Mouse (Mus musculus): Measurements from ENCODE around the gene Ppp1r9a. TPM values are rescaled to one million over a fixed set of nuclear protein-coding genes. Genes with fewer than 3 reads are reported as not detected.
A peak's percentile ranks its signal among the peaks of the same experiment; 100 is the strongest.

Ppp1r9a gene
- total RNA-seq, 4 experiments from 2014 or later, result 10.7 to 15.0 (median 12.8) TPM

DNA sequence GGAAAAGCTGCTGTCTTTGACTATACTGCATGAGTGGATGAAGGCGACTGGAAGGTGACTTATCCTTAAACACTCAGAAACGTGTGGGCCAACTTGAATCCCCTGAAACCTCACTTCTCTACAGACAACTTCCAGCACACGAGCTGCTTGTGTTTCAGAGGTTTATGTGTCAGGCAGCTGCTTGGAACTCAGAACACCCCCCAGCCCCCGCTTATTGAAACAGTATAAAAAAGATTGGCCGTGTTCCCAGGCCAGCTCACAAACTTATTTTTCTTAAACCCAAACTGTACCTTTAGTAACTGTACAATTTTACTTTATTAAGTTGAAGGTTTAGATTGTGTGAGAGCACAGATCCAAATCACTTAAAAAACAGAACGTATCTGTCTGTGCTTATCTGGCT, 53.9 kb downstream of the Ppp1r9a start:
- no peak for DNase-seq (ENCODE audit: low spot score)

DNA sequence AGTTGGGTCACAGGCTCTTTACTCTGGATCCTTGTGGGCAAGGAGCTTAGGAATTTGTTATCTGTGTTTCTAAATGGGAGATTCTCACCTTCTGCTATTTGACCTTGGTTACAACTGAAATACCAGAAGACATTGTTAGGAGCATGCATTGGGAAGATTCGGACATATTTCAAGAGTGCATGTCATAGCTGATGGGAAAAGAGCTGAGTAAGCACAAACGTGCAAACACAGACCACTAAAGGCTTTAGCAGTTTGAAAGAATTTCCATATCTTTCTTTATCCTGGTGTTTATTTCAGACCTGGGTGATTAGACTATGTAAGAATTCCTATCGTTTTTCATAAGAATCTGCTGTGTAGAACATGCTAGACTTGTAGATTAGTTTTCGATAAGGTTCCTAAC, 59.5 kb downstream of the Ppp1r9a start:
- DNase-seq (ENCODE audit: low spot score), result no peak

DNA sequence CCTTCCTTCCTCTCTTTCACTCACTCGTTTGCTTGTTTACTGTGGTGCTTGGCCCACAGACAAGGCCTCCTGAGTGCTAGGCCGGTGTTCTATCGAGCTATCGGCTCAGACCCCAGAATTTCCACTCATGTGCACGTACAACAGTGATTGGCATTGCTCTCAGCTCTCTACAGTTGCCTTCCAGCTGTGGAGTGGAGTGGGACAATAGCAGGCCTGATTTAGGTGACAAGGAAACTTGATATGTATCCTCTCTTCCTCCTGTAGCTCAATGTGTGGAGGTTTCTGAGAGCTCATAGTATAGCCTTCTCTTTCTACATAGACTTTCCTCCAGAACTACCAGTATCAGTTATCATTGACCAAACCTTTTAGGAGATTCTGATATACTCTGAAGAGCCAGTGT, 60.3 kb downstream of the Ppp1r9a start:
- DNase-seq (ENCODE audit: low spot score), result no peak

DNA sequence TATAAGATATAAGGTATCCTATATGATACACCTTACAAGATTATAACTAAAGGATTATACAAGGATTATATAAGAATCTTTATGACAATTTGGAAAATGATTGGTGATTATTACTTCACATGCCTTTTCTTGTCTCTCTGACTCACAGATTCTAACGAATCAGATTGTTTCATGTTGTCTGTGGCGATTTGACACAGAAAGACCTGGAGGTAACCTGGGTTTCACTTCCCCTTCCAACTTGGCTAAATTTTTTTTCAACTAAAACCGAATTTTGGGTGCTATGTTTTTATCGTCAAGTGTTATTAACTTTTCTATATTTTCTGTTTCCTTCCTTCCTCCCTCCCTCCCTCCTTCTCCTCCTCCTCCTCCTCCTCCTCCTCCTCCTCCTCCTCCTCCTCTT, 64.5 kb downstream of the Ppp1r9a start:
- DNase-seq (ENCODE audit: low spot score), result no peak

DNA sequence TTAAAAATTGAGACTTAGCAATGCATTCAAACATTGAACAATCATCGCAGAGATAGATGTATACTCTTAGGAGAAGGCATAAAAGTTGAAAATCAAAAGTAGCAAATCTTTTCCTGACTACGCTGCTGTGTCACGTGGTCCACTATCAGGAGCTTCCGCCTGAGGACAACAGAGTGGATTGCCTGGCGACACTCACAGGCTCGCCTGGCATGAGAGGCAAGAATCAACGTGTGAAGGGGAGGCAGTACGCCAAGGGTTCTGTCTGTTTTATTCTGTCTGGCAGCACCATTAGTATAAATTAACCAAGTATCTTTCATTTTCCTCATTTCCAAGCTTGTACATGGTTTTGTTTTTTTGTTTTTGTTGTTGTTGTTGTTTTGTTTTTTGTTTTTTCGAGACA, 68.5 kb downstream of the Ppp1r9a start:
- peak; percentile 18 for DNase-seq (ENCODE audit: low spot score)

DNA sequence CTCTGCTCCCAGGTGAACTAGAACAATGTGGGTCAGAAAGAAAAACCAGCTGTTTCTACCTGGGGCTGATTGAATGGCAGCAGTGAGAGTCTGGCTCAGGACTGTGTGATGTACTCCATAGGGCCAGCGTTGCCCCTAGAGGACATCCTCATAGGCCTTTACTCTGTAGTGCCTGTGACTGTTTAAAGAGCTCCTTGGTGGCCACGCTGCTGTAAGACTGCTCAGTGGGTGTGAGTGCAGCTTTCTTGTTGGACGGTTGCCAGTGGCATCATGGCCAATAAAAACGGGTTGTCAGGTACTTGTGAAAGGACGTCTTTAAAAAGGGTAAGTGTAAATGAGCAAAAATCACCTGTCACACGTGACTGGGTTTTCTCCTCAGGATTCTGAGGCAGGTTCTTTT, 70.1 kb downstream of the Ppp1r9a start:
- DNase-seq (ENCODE audit: low spot score), result no peak

DNA sequence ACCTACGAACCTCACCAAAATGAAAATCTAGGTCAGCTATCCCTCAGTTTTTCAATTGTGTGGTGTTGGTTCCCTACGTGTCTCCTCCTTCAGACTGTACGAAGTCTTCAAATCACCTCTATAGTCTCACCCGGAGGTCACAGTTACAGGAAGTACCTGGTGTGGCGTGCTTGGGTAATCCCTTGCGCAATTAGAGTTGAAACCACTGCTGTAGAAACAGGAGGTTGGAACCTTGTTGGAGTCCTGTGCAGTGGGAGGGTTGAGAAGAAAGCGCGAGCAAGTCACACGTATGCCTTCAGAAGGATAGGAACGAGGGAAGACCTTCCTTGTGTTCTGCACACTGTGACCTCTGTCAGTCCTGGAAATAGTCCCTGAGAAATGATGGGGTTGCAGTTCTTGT, 70.6 kb downstream of the Ppp1r9a start:
- DNase-seq (ENCODE audit: low spot score), result no peak

DNA sequence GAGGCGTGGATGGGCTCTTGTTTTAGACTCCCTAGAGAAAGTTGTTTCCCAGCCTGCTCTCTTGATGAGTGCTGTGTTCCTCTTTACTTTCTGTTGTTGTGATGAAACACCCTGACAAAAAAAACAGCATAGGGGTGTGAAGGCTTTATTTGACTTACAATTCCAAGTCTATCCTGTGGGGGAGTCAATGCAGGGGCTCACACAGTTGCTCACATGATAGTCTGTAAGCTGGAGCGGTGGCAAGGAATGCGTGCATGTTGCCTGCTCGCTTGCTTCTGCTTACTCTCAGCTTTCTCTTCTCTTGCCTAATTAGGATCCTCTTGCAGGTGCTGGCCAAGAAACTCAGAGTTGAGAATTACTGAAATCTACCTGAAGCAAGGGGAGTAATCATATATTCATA, 74.8 kb downstream of the Ppp1r9a start:
- no peak for DNase-seq (ENCODE audit: low spot score)

DNA sequence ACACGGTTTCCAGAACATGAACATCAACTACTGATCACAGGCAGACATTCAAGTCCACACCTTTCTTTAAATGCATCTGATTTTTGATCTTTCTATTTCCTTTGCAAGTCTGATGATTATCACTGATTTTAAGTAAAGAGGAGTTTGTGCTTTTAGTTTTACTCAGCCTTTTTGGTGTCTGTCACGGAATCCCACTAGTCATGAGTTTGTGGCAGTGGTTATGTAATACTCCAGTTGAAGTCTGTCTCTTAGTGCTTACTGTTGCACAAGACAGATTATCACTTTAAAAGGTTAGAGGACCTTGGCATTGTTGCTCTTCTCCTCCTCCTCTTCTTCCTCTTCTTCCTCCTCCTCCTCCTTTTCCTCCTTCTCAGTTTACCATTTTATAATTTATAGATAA, 75.5 kb downstream of the Ppp1r9a start:
- no peak for DNase-seq (ENCODE audit: low spot score)

DNA sequence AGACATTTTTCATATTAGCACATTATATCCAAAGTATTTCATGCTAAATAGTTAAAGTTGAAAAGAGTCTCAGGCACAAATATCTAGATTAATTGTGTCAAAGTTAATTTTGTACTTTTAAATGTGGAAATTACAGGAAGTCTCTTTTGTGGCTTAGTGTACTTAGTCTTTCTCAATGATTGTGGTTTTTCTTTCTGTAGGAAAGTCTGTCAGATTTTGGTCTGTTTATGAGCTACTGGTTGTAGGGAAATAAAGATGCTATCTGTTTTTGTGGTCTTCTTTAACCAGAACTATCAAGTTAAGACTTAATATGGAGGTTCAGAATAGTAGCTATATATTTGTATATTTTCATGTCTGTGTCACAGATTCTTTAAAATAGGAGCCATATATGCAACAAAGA, 76.2 kb downstream of the Ppp1r9a start:
- no peak for DNase-seq (ENCODE audit: low spot score)

DNA sequence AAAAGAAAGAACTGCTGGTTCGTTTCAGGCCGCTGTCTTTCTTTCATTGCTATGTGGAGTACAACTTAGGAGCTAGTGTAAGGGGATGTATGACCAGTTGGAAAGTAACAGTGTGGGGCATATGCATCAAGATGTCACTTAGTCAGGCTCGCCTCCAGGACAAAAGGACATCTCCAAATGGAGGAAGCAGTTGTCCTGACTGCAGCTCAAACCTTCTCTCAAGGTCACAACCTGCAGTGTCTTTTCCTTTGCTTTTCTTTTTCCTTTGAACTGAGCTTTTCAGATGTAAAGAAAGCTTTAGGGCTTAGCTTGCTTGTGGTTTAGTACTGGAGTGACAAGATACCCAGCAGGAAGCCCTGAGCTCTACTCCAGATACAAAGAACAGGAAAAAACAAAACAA, 77.4 kb downstream of the Ppp1r9a start:
- DNase-seq (ENCODE audit: low spot score), result no peak

DNA sequence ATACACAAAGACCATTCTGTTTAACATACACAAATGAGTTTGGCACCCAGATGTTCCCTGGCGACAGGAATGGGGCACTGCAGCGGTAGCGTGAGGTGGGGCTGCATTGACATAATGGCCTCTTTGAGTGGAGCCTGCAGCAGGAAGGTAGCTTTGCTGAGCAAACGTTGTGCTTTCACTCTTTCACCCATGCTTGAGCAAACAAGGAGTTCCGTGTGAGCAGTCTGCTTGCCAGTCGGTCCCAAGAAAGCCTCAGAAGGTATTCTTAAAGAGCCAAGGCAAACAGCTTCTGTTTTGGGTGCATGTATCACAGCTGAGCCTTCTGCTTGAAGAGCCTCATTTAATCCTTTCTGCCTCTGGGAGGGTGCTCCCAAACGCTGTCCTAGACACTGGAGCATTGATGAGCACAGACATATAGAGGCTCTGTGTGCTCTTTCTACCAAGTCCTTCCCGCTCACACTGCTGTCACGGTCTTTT, 80.0 kb downstream of the Ppp1r9a start:
- DNase-seq (ENCODE audit: low spot score), result no peak

DNA sequence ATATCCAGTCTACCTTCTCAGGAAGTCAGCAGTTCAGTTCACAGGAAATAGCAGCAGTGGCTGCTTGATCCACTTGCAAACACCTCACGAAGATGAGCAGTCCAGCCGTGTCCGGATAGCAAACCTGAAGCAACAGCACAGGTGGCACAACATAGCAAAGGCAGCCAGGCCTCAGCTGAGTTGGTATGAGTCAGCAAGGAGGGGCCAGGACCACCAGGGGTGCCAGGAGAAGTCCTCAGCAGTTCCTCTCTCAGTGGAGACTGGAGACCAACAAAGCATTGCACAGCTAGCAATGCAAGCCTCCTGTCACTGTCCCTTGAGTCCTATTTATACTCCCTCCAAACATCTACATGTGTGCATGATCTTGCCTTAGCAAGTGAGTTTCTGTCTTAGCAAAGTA, 83.0 kb downstream of the Ppp1r9a start:
- no peak for DNase-seq (ENCODE audit: low spot score)

DNA sequence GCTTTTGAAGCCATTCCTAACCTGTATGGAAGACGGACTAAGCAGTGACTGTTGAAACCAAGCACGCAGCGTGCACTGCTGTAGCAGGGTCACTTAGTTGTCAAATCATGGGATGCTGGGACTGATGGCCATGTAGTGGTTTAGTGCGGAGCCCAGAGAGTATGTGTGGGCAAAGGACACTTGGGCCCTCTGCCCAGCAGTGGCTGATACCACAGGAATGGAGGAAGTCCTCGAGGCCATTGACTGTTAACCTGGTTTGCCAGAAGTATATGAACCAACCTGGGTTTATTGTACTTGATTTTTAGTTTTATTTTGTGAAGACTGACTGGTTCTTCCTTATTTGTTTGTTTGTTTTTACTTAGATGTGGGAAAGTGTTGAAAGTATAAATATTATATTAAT, 84.4 kb downstream of the Ppp1r9a start:
- DNase-seq (ENCODE audit: low spot score), result no peak

DNA sequence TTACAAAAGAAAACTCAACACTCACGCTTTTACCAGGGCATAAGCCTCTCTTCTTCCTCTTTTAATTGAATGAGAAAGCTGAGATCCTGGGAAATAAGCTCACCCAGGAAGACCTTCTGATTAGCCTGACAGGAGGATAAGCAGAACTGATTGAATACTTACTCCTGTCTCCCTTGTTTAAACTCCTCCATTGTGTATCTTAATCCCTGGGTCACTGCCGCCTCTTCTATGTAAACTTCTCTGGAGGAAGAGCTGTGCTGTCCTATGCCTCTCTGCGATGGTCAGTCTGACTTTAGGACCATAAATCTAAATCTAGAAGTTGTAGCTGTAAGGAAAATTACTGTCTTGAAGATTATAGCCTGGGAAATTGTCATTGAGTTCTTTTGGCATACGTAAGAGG, 86.0 kb downstream of the Ppp1r9a start:
- DNase-seq (ENCODE audit: low spot score), result no peak

DNA sequence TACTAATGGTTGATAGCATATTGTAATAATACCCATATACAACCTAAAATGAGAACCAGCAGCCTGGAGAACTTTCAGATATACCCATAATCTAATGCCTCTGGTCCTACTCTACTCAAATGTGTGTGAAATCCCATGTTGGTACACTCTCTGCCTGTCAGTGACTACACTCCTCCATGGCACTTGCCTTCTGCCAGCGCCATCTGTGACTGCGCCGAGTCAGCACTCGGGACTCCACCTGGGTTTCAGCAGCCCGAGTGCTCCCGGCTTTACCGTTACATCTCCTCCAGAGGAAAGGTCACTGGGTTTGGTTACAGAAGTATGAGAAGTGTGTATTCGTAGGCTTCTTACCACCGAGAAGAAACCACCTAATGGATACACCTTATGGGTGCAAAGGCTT, 89.6 kb downstream of the Ppp1r9a start:
- no peak for DNase-seq (ENCODE audit: low spot score)

DNA sequence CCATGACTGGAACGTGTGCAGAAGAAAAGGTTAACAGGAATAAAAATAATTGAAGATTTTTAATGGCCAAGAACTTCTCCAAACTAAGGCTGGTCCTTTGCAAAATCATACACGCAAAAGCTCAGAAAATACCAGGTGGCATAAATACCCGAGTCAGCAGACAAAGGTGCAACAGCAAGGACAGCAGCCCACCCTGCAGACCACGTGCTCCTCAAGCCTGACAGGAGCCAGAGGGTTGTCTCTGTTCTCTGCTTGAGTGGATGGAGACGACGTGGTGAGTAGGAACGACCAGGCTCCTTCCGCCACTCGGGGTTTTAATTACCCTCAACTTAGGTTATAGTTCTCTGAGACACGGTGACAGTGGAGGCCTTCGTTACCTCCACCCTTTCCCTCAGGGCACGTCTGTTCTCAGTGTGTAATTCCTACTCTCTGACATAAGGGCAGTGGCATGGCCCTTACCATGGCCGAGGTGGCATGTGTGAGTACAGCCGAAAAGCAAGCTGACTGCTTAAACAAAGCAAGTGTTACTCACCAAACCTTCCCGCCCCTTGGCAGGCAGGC, 91.0 kb downstream of the Ppp1r9a start:
- DNase-seq (ENCODE audit: low spot score), result no peak

DNA sequence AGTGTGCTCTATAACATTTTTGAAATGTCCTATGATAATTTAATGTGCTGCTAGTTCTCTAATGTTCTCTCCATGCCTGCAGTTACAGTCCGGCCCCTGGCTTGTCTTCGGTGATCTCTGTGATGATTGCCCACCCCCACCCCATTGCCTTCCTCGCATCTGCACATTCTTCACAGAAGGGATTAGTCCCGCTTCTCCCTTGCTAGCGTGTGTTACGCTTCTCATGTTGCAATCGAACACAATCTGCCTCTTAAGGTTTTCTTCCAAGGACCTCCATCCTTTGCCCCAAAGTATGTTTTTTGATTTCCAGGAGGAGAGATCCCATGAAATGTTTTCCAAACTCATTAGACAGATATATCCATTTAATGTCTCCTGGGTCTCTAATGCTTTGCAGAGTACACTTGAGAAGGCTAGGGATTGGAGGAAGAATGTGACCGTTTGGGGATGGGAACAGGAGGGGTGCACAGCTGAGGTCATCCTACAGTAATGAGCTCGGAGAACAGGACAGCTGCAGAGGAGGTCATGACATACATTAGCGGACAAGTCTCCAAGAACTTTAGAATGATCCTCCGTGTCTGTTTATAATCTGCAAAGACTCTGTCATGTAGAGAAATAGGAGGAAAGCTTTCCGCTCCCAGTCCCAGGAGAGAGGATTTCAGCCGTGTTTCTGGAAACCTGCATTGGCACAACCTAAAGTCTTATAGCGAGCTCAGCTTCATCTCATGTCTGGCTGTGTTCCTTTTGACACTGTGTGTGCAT, 91.6 kb downstream of the Ppp1r9a start:
- DNase-seq (ENCODE audit: low spot score), result no peak

DNA sequence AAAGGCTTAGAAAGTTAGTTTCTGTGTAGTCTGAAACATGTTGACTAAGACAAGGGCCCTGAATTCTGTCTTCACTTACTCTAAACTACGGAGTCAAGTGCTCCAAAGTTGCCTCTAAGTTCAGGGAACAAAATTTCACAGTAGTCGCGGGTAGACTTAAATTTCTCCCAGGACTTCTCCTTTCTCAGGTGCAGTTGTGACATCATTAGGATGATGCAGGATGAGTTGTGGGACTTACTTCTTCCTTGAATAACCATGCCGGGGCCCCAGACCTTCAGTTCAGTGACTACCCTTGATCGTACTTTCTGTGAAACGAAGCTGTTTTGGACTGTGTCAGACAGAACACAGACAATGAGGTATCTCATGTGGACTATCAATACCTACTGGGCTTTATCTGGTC, 94.9 kb downstream of the Ppp1r9a start:
- no peak for DNase-seq (ENCODE audit: low spot score)

DNA sequence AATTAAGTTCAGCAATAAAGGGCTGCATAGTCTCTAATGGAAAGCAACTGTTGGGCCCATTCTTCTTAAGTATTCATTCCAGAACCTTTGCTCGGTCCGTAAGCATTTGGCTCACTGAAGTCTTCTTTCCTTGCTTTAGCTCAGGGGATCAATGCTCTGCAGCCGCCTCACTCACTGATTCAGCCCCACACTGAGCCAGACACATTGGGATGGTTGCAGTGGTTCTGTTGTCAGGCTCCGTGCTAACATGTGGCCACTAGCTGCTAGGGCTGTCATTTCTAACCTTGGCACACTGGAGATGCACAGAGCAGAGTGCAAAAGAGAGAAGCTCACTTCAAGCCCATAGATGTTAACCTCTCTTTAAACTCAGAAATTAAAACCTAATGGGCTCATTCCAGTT, 96.2 kb downstream of the Ppp1r9a start:
- no peak for DNase-seq (ENCODE audit: low spot score)

DNA sequence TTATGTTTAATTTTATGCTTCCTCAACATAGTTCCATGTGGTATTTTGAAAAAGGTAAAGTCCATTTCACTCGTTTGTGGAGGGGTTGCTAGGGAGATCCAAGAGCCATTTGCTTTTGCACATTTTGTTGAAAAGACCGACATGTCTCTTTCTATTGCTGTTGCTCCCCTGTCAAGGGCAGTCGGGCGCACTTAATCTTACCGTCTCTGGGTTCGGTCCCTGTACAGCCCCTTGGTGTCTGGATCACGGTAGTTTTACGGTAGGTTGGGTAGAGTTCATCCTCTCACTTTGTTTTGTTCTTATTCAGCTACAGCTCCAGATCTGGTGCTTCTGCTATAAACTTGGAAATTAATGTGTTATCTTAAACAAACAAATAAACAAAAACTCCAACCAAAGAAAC, 98.1 kb downstream of the Ppp1r9a start:
- DNase-seq (ENCODE audit: low spot score), result no peak

DNA sequence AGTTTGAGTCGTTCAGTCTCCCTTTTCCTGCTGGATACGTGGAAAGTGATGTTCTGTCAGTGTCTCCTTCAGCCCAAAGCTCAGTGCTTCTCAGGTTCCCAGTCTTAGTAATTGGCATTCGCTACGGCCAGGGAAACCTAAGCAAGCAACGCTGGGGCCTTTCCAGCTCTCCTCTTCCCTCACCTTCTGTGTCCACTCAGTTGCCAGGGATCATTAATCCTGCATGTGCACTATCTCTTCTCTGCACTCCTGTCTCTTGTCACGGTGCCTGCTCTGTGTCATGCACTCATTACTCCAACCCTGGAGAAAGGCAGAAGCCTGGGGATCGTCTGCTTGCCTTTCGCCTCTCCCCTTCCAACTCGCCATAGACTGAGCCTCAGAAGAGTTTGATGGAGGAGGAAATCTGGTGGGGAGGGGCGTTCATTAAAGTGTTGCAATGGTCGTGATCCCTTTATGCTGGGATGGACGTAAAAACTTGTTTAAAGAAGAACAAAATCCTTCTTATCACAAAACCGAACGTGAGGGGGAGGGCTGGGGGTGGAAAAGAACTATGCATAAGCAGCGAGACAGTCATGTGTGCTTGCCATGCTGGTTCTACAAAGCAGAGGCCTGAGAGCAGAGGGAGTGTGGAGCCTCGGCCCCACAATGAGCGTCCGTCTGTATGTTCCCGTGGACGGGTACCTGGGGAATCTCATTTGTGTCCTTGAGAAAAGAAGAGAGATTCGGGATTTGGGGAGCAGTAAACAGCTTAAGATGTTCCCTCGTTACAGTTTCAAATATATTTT, 103.0 kb downstream of the Ppp1r9a start:
- DNase-seq (ENCODE audit: low spot score), result no peak

All from heart, adult 8-10 months (tissue).